Mouse (Mus musculus) liver, embryonic 14.5 days (tissue): ENCODE results near the gene Phlda2.

Experiments
- CTCF ChIP-seq: IDR thresholded peaks from 2 replicates; pipeline ENCODE4 v1.5.1; 2016; ENCODE audit warnings: antibody characterized with exemption, low read depth, control low read depth
- EP300 ChIP-seq: IDR thresholded peaks from 2 replicates; pipeline ENCODE4 v1.6.1; 2016; ENCODE audit warnings: antibody characterized with exemption, low read depth

DNA sequence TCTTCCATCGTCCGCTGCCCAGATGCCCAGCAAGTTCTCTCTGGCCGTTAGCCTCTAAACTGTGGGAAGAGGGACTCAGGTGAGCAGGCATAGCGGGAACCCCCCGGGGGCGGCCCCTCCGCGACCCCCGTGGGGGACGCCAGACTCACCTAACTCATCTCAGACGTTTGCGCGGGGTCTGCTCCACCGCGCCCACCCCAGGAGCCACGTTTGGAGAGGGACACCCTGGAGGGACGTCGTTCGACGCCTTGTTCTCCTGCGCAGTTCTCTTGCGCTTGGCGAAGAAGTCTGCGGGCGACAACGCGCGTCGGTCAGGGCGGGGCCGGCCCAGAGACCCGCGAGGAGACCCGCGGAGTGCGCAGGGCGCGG lies 44.0 kb downstream of the Phlda2 start:
- TF ChIP-seq CTCF (no peak), EP300 (no peak)
